Mouse (Mus musculus): ENCODE measurements at regions not wholly inside any gene's neighbourhood (a gene's known extent, or its start where the extent isn't known, plus 50 kb on each side); places are given as distances from the start of the nearest gene placed in this dataset.

DNA sequence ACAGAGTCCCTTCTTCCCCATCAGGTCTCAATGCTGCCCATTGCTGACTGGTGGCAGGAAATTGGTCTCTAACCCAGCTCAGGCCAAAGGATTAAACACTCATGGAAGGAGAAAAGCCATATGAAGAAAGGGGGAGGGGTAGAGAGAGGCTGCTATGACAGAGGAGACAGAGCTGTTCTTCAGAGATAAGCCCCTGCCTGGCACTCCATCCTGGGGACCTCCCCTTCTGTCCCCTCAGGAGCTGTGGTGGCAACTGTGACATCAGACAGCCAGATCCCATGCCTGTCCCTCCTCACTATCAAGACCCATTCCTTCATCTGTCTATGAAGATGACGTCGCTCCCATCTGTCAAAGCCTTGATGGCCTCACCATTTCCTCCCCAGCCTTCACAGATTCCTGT, 126.6 kb upstream of the Csf3r start:
- TF ChIP-seq MAX (IDR thresholded peaks at IDR 0.05; ENCODE audit: low read depth) (no peak), POLR2A (IDR thresholded peaks at IDR 0.05; ENCODE audit: insufficient read length, low read depth) (no peak), USF1 (IDR thresholded peaks at IDR 0.05; ENCODE audit: low read depth) (no peak), MYOG (IDR thresholded peaks at IDR 0.05; ENCODE audit: control insufficient read depth in 1 of 3, insufficient read depth in 1 of 3, insufficient read length in 2 of 3, low read depth in 2 of 3) (no peak), CEBPB (IDR thresholded peaks at IDR 0.05; ENCODE audit: insufficient read depth, poor library complexity, severe bottlenecking) (no peak), E2F4 (IDR thresholded peaks at IDR 0.05; ENCODE audit: insufficient read depth) (no peak), MYOD1 (IDR thresholded peaks at IDR 0.05; ENCODE audit: control insufficient read depth in 1 of 3, insufficient read length in 2 of 3, low read depth in 2 of 3) (no peak), POLR2AphosphoS2 (IDR thresholded peaks at IDR 0.05; ENCODE audit: insufficient read length, low read depth) (no peak), TCF3 (IDR thresholded peaks at IDR 0.05; ENCODE audit: insufficient read length, low read depth) (no peak)
